Mouse (Mus musculus): ENCODE measurements around the gene Sstr4. TPM values are rescaled to one million over a fixed set of nuclear protein-coding genes. Genes with fewer than 3 reads are reported as not detected.

Gene Sstr4
- total RNA-seq, 1 experiment: 0.98 TPM

- no peaks in the 10 kb centered on the region for H3K36me3 ChIP-seq (ENCODE audit: control insufficient read depth, insufficient read depth, low read length, poor library complexity, severe bottlenecking)
- no peak overlapping the region for H3K4me3 ChIP-seq (ENCODE audit: insufficient read depth in 1 of 2, low read depth in 1 of 2, low read length in 2 of 2, poor library complexity in 1 of 2, severe bottlenecking in 1 of 2)
- H3K9ac ChIP-seq (ENCODE audit: insufficient read depth, low read depth, low read length, poor library complexity, severe bottlenecking): no peak overlapping the region
- no peak for TF ChIP-seq HCFC1 (IDR thresholded peaks at IDR 0.05; ENCODE audit: borderline replicate concordance, insufficient read depth, low read length)
- TF ChIP-seq ZC3H11A (IDR thresholded peaks at IDR 0.05; ENCODE audit: borderline replicate concordance, low read depth, low read length): no peak
- TF ChIP-seq ZNF384 (IDR thresholded peaks at IDR 0.05; ENCODE audit: low read depth, low read length): no peak
- no peak for TF ChIP-seq MAFK (IDR thresholded peaks at IDR 0.05; ENCODE audit: insufficient read depth, low read depth, low read length)
- TF ChIP-seq CHD2 (IDR thresholded peaks at IDR 0.05; ENCODE audit: low read depth, low read length): no peak
- no peaks in the 10 kb centered on the region for H3K4me1 ChIP-seq (ENCODE audit: control insufficient read depth in 2 of 2, insufficient read depth in 2 of 2, low read length in 2 of 2, poor library complexity in 1 of 2)
- H3K27ac ChIP-seq (ENCODE audit: insufficient read depth, low read depth, low read length, poor library complexity, severe bottlenecking): no peak overlapping the region
- no peak for DNase-seq (ENCODE audit: low read depth, low spot score)
- in situ Hi-C loops (cut with MboI; ENCODE audit: low sequenced_read_pairs in 2 of 2, unreplicated experiment in 2 of 2): no loop called here
- no peaks in the 10 kb centered on the region for H3K9me3 ChIP-seq (ENCODE audit: control insufficient read depth, insufficient read depth, low read depth, low read length)
These were observed 44.7 kb upstream of the Sstr4 start for GRCm38 (mm10) chr2:148350460-148350859.

DNA sequence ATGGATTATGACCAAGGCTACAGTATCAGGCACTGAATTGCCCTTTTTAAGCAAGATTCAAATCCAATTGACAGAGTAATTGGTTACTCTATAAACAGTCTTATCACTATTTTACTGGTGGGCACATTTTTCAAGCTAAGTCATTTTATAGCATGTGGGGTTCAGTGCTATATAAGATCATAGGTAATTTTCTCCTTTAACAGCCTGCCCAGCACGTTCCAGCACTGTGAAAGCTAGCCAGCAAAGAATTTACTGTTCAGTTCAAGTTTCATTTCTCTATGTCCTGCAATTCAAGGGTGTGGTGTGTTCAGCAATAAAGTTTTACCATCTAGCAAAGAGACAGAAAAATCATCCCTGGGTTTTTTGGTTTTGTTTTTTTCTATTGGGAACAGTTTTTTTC is 42.5 kb upstream of the Sstr4 start:
- no peak for TF ChIP-seq CHD2 (IDR thresholded peaks at IDR 0.05; ENCODE audit: low read depth, low read length)
- no peak for TF ChIP-seq MAFK (IDR thresholded peaks at IDR 0.05; ENCODE audit: insufficient read depth, low read depth, low read length)
- TF ChIP-seq HCFC1 (IDR thresholded peaks at IDR 0.05; ENCODE audit: borderline replicate concordance, insufficient read depth, low read length): no peak
- TF ChIP-seq ZC3H11A (IDR thresholded peaks at IDR 0.05; ENCODE audit: borderline replicate concordance, low read depth, low read length): no peak
- TF ChIP-seq ZNF384 (IDR thresholded peaks at IDR 0.05; ENCODE audit: low read depth, low read length): no peak
- Histone ChIP-seq H3K4me1 (ENCODE audit: control insufficient read depth in 2 of 2, insufficient read depth in 2 of 2, low read length in 2 of 2, poor library complexity in 1 of 2) (no peaks in the 10 kb centered on the region), H3K4me3 (ENCODE audit: insufficient read depth in 1 of 2, low read depth in 1 of 2, low read length in 2 of 2, poor library complexity in 1 of 2, severe bottlenecking in 1 of 2) (no peak overlapping the region), H3K9me3 (ENCODE audit: control insufficient read depth, insufficient read depth, low read depth, low read length) (no peaks in the 10 kb centered on the region), H3K27ac (ENCODE audit: insufficient read depth, low read depth, low read length, poor library complexity, severe bottlenecking) (no peak overlapping the region), H3K36me3 (ENCODE audit: control insufficient read depth, insufficient read depth, low read length, poor library complexity, severe bottlenecking) (no peaks in the 10 kb centered on the region), H3K9ac (ENCODE audit: insufficient read depth, low read depth, low read length, poor library complexity, severe bottlenecking) (no peak overlapping the region)
- in situ Hi-C loops (cut with MboI; ENCODE audit: low sequenced_read_pairs in 2 of 2, unreplicated experiment in 2 of 2): no loop called here
- no peak for DNase-seq (ENCODE audit: low read depth, low spot score)

DNA sequence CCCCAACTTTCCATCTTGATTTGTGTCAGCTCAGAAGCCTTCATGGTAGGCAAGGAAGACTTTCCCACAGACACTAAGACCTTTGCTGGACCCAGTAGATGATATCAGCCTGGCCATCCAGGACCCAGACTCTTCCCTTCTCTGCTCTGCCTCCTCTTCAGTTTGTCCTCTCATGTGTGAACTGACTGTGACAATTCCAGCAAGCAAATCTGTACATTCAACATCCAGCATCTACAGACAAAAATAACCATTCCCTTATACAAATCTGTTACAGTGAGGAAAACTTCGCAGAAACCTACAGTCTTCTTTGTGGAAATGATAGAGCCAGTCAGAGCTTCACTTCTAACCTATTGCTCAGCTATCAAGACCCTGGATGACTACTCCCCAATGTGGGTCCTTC is 38.0 kb upstream of the Sstr4 start:
- in situ Hi-C loops (cut with MboI; ENCODE audit: low sequenced_read_pairs in 2 of 2, unreplicated experiment in 2 of 2): no loop called here
- no peaks in the 10 kb centered on the region for H3K9me3 ChIP-seq (ENCODE audit: control insufficient read depth, insufficient read depth, low read depth, low read length)
- H3K4me3 ChIP-seq (ENCODE audit: insufficient read depth in 1 of 2, low read depth in 1 of 2, low read length in 2 of 2, poor library complexity in 1 of 2, severe bottlenecking in 1 of 2): no peak overlapping the region
- no peaks in the 10 kb centered on the region for H3K4me1 ChIP-seq (ENCODE audit: control insufficient read depth in 2 of 2, insufficient read depth in 2 of 2, low read length in 2 of 2, poor library complexity in 1 of 2)
- TF ChIP-seq CHD2 (IDR thresholded peaks at IDR 0.05; ENCODE audit: low read depth, low read length) (no peak), HCFC1 (IDR thresholded peaks at IDR 0.05; ENCODE audit: borderline replicate concordance, insufficient read depth, low read length) (no peak), ZC3H11A (IDR thresholded peaks at IDR 0.05; ENCODE audit: borderline replicate concordance, low read depth, low read length) (no peak), ZNF384 (IDR thresholded peaks at IDR 0.05; ENCODE audit: low read depth, low read length) (no peak), MAFK (IDR thresholded peaks at IDR 0.05; ENCODE audit: insufficient read depth, low read depth, low read length) (no peak)
- no peak for DNase-seq (ENCODE audit: low read depth, low spot score)
- no peaks in the 10 kb centered on the region for H3K36me3 ChIP-seq (ENCODE audit: control insufficient read depth, insufficient read depth, low read length, poor library complexity, severe bottlenecking)
- no peak overlapping the region for H3K9ac ChIP-seq (ENCODE audit: insufficient read depth, low read depth, low read length, poor library complexity, severe bottlenecking)
- no peak overlapping the region for H3K27ac ChIP-seq (ENCODE audit: insufficient read depth, low read depth, low read length, poor library complexity, severe bottlenecking)

DNA sequence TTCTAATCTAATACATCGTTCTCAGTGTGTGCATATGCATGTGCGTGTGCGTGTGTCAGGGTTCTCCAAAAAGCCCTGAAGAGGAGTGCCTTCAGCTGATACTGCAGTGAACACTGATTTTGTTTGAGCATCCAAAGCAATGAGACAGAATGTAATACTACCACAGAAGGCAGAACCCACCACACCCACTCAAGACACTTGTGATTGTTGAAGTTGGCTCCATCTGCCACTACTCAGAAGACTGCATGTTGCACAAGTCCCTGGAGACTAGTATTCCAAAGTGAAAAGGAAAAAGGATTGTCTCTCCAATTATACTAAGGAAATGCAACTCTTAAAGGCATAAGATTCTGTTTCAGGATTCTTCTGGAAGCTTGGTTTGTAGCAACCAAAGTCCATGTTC is 30.6 kb upstream of the Sstr4 start:
- no peak overlapping the region for H3K4me3 ChIP-seq (ENCODE audit: insufficient read depth in 1 of 2, low read depth in 1 of 2, low read length in 2 of 2, poor library complexity in 1 of 2, severe bottlenecking in 1 of 2)
- H3K9ac ChIP-seq (ENCODE audit: insufficient read depth, low read depth, low read length, poor library complexity, severe bottlenecking): no peak overlapping the region
- H3K9me3 ChIP-seq (ENCODE audit: control insufficient read depth, insufficient read depth, low read depth, low read length): no peaks in the 10 kb centered on the region
- H3K27ac ChIP-seq (ENCODE audit: insufficient read depth, low read depth, low read length, poor library complexity, severe bottlenecking): no peak overlapping the region
- DNase-seq (ENCODE audit: low read depth, low spot score): no peak
- H3K4me1 ChIP-seq (ENCODE audit: control insufficient read depth in 2 of 2, insufficient read depth in 2 of 2, low read length in 2 of 2, poor library complexity in 1 of 2): no peaks in the 10 kb centered on the region
- in situ Hi-C loops (cut with MboI; ENCODE audit: low sequenced_read_pairs in 2 of 2, unreplicated experiment in 2 of 2): no loop called here
- TF ChIP-seq MAFK (IDR thresholded peaks at IDR 0.05; ENCODE audit: insufficient read depth, low read depth, low read length) (no peak), CHD2 (IDR thresholded peaks at IDR 0.05; ENCODE audit: low read depth, low read length) (no peak), ZC3H11A (IDR thresholded peaks at IDR 0.05; ENCODE audit: borderline replicate concordance, low read depth, low read length) (no peak), ZNF384 (IDR thresholded peaks at IDR 0.05; ENCODE audit: low read depth, low read length) (no peak), HCFC1 (IDR thresholded peaks at IDR 0.05; ENCODE audit: borderline replicate concordance, insufficient read depth, low read length) (no peak)
- no peaks in the 10 kb centered on the region for H3K36me3 ChIP-seq (ENCODE audit: control insufficient read depth, insufficient read depth, low read length, poor library complexity, severe bottlenecking)

DNA sequence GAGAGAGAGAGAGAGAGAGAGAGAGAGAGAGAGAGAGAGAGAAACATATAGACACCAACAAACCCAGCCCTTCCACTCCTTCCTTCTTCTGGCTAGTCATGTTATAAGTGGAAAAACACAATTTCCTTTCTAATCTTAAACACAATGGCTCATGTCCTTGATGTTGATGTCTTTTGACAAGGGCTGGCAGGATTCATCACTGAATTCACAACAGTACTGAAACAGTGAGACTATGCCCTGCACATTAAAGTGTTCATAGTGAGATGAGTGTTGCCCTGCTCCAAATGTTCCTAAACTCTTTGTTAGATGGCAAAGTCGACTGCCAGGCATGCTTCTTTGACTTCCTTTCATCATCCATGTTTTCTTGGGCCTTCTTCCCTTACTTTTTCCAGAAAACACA is 29.9 kb upstream of the Sstr4 start:
- no peak overlapping the region for H3K9ac ChIP-seq (ENCODE audit: insufficient read depth, low read depth, low read length, poor library complexity, severe bottlenecking)
- DNase-seq (ENCODE audit: low read depth, low spot score): no peak

More for the DNA sequence above, 29.9 kb upstream of the Sstr4 start:
- TF ChIP-seq HCFC1 (IDR thresholded peaks at IDR 0.05; ENCODE audit: borderline replicate concordance, insufficient read depth, low read length): no peak
- TF ChIP-seq ZNF384 (IDR thresholded peaks at IDR 0.05; ENCODE audit: low read depth, low read length): no peak
- TF ChIP-seq ZC3H11A (IDR thresholded peaks at IDR 0.05; ENCODE audit: borderline replicate concordance, low read depth, low read length): no peak
- no peak for TF ChIP-seq CHD2 (IDR thresholded peaks at IDR 0.05; ENCODE audit: low read depth, low read length)
- TF ChIP-seq MAFK (IDR thresholded peaks at IDR 0.05; ENCODE audit: insufficient read depth, low read depth, low read length): no peak
- no peak overlapping the region for H3K4me3 ChIP-seq (ENCODE audit: insufficient read depth in 1 of 2, low read depth in 1 of 2, low read length in 2 of 2, poor library complexity in 1 of 2, severe bottlenecking in 1 of 2)
- H3K9me3 ChIP-seq (ENCODE audit: control insufficient read depth, insufficient read depth, low read depth, low read length): no peaks in the 10 kb centered on the region
- no peaks in the 10 kb centered on the region for H3K4me1 ChIP-seq (ENCODE audit: control insufficient read depth in 2 of 2, insufficient read depth in 2 of 2, low read length in 2 of 2, poor library complexity in 1 of 2)
- H3K36me3 ChIP-seq (ENCODE audit: control insufficient read depth, insufficient read depth, low read length, poor library complexity, severe bottlenecking): no peaks in the 10 kb centered on the region
- in situ Hi-C loops (cut with MboI; ENCODE audit: low sequenced_read_pairs in 2 of 2, unreplicated experiment in 2 of 2): no loop called here
- H3K27ac ChIP-seq (ENCODE audit: insufficient read depth, low read depth, low read length, poor library complexity, severe bottlenecking): no peak overlapping the region
